In genomic region chr7:70337581-70338264, GRCm38 (mm10) we compare ENCODE assay signal across 8 mouse cellular contexts. TPM values are rescaled to one million over a fixed set of nuclear protein-coding genes. Genes with fewer than 3 reads are reported as not detected.
A peak's percentile ranks its signal among the peaks of the same experiment; 100 is the strongest.
DNase-seq lines count a peak whose midpoint lies in the region; ATAC-seq and TF ChIP-seq lines count a peak whose summit lies in the region.

No protein-coding gene starts in this region.

- DNase-seq in hindbrain, embryonic 14.5 days (ENCODE audit: low spot score): peak; percentile 42
- peak; percentile 77 for DNase-seq in stomach, postnatal 0 days (ENCODE audit: low spot score)
- no peak for DNase-seq in cerebellum, adult 11-12 months
- no peak for DNase-seq in gastrocnemius, adult 8-10 months (ENCODE audit: low spot score in 2 of 2)
- no peak for DNase-seq in thymus, postnatal 10 days (ENCODE audit: low spot score in 2 of 2)

- WGBS in hindbrain, embryonic 14.5 days: 3% methylated on average over 35 of the region's 37 CpGs
- WGBS in liver, embryonic 16.5 days (ENCODE audit: insufficient replicate concordance): 6% methylated on average over 37 of the region's 37 CpGs
- 13% methylated on average over 37 of the region's 37 CpGs for whole genome bisulfite sequencing in stomach, postnatal 0 days

- peak; percentile 75; the same call in 1 of the 2 replicates for ATAC-seq in hindbrain, embryonic 14.5 days (ENCODE audit: low FRiP score)
- no peak for ATAC-seq in liver, embryonic 16.5 days (ENCODE audit: low read depth)
- peak; percentile 61 for ATAC-seq in stomach, postnatal 0 days (ENCODE audit: low FRiP score, low TSS enrichment)

- no peak overlapping the region for H3K27ac ChIP-seq in brown adipose tissue, adult 24 weeks (replicated peaks; ENCODE audit: low read depth, low read length)
- H3K27ac ChIP-seq in hindbrain, embryonic 14.5 days: peak overlapping the region; percentile 49; the same call in 1 of the 2 replicates
- H3K27ac ChIP-seq in liver, embryonic 16.5 days (ENCODE audit: low read length): no peak overlapping the region
- peak overlapping the region; percentile 67 for H3K27ac ChIP-seq in stomach, postnatal 0 days (replicated peaks)

- no peak for TF ChIP-seq CTCF in E14TG2a.4 (conservative IDR thresholded peaks at IDR 0.05; ENCODE audit: low read length)
- TF ChIP-seq CTCF in stomach, postnatal 0 days (IDR thresholded peaks at IDR 0.05; ENCODE audit: low read depth): peak; percentile 67

- peaks cover 91% of the 10 kb centered on the region for H3K27me3 ChIP-seq in E14TG2a.4 (ENCODE audit: insufficient read depth, low read length)
- H3K27me3 ChIP-seq in hindbrain, embryonic 14.5 days (ENCODE audit: control insufficient read depth, insufficient read depth, low read length): peaks cover 94% of the 10 kb centered on the region
- peaks cover 54% of the 10 kb centered on the region for H3K27me3 ChIP-seq in liver, embryonic 16.5 days (ENCODE audit: control insufficient read depth, insufficient read depth, low read depth, low read length)
- H3K27me3 ChIP-seq in stomach, postnatal 0 days (ENCODE audit: control insufficient read depth, insufficient read depth, low read length): no peaks in the 10 kb centered on the region; the same call in none of the 2 replicates

- no peaks in the 10 kb centered on the region for H3K9me3 ChIP-seq in E14TG2a.4 (ENCODE audit: low read length)
- H3K9me3 ChIP-seq in hindbrain, embryonic 14.5 days (ENCODE audit: control insufficient read depth, low read length): no peaks in the 10 kb centered on the region
- H3K9me3 ChIP-seq in liver, embryonic 16.5 days (replicated peaks; ENCODE audit: control insufficient read depth, low read length): no peaks in the 10 kb centered on the region
- H3K9me3 ChIP-seq in stomach, postnatal 0 days (ENCODE audit: control insufficient read depth, low read length): no peaks in the 10 kb centered on the region

- no peaks in the 10 kb centered on the region for H3K36me3 ChIP-seq in E14TG2a.4 (ENCODE audit: insufficient read depth, low read length)
- no peaks in the 10 kb centered on the region for H3K36me3 ChIP-seq in hindbrain, embryonic 14.5 days (replicated peaks; ENCODE audit: control insufficient read depth, insufficient read depth)
- H3K36me3 ChIP-seq in liver, embryonic 16.5 days (ENCODE audit: control insufficient read depth, insufficient read depth): no peaks in the 10 kb centered on the region
- no peaks in the 10 kb centered on the region for H3K36me3 ChIP-seq in stomach, postnatal 0 days (ENCODE audit: control insufficient read depth, insufficient read depth, low read length)

- H3K4me2 ChIP-seq in hindbrain, embryonic 14.5 days (replicated peaks): peak overlapping the region; percentile 33
- peak overlapping the region; percentile 48 for H3K4me2 ChIP-seq in liver, embryonic 16.5 days (ENCODE audit: low read depth, low read length)
- peak overlapping the region; percentile 44 for H3K4me2 ChIP-seq in stomach, postnatal 0 days (replicated peaks; ENCODE audit: low read depth)

- peak overlapping the region; percentile 50 for H3K9ac ChIP-seq in hindbrain, embryonic 14.5 days
- H3K9ac ChIP-seq in liver, embryonic 16.5 days (ENCODE audit: low read depth, low read length): no peak overlapping the region
- H3K9ac ChIP-seq in stomach, postnatal 0 days (ENCODE audit: low read length): peak overlapping the region; percentile 35

- peak overlapping the region; percentile 58 for H3K4me3 ChIP-seq in E14TG2a.4 (replicated peaks; ENCODE audit: low read length)
- H3K4me3 ChIP-seq in brown adipose tissue, adult 24 weeks (ENCODE audit: insufficient read depth, low read depth, low read length): peak overlapping the region; percentile 25; the same call in 1 of the 2 replicates
- H3K4me3 ChIP-seq in hindbrain, embryonic 14.5 days (replicated peaks; ENCODE audit: low read length): peak overlapping the region; percentile 20
- H3K4me3 ChIP-seq in liver, embryonic 16.5 days (ENCODE audit: low read depth, low read length): peak overlapping the region; percentile 22; the same call in 1 of the 2 replicates
- H3K4me3 ChIP-seq in stomach, postnatal 0 days (ENCODE audit: low read depth, low read length): peak overlapping the region; percentile 34

- TF ChIP-seq EP300 in stomach, postnatal 0 days (optimal IDR thresholded peaks at IDR 0.05): no peak

- H3K4me1 ChIP-seq in E14TG2a.4 (replicated peaks; ENCODE audit: low read depth, low read length): peaks cover 22% of the 10 kb centered on the region
- H3K4me1 ChIP-seq in brown adipose tissue, adult 24 weeks (ENCODE audit: control insufficient read depth, insufficient read depth, insufficient read length, low read length): no peaks in the 10 kb centered on the region
- H3K4me1 ChIP-seq in hindbrain, embryonic 14.5 days (replicated peaks; ENCODE audit: control insufficient read depth, insufficient read depth, low read length): peaks cover 1% of the 10 kb centered on the region
- no peaks in the 10 kb centered on the region for H3K4me1 ChIP-seq in liver, embryonic 16.5 days (ENCODE audit: control insufficient read depth, low read depth, low read length)
- 0 out of 2 replicates have a peak, but pooled peaks cover 2% of the 10 kb centered on the region for H3K4me1 ChIP-seq in stomach, postnatal 0 days (replicated peaks; ENCODE audit: control insufficient read depth, insufficient read depth)

RNA-seq across cellular contexts. Expression of gene Nr2f2, which starts 28.8 kb away (rescaled TPM):
- polyA plus RNA-seq in brown adipose tissue, adult 24 weeks (2012; ENCODE audit: insufficient read depth, insufficient read length, missing spikeins): 10.5 and 14.5 TPM in 2 replicates
- 105 and 127 TPM in 2 replicates for polyA plus RNA-seq in hindbrain, embryonic 14.5 days (2014; fragmentation: Nextera tagmentation; extraction: Ambion mirVana)
- 6.2 and 6.7 TPM in 2 replicates for polyA plus RNA-seq in liver, embryonic 16.5 days (2015; fragmentation: Nextera tagmentation; extraction: Ambion mirVana)
- polyA plus RNA-seq in stomach, postnatal 0 days (2015; fragmentation: Nextera tagmentation; extraction: Ambion mirVana): 52.8 and 53.9 TPM in 2 replicates
- 10 to 100 TPM; 18.0 to 21.0 (median 20.2) TPM for total RNA-seq in gastrocnemius, adult 8-10 months (2022)

Comparison
In these comparisons a context has a peak if more than half of its experiments do, and no peak if none do; other contexts are left out.
1. H3K27ac ChIP-seq: peak in hindbrain, embryonic 14.5 days (single experiment) and stomach, postnatal 0 days (single experiment); none in brown adipose tissue, adult 24 weeks (single experiment) and liver, embryonic 16.5 days (single experiment).
2. DNase-seq: peak in hindbrain, embryonic 14.5 days (single experiment) and stomach, postnatal 0 days (single experiment); none in cerebellum, adult 11-12 months (single experiment), gastrocnemius, adult 8-10 months (0 of 2) and thymus, postnatal 10 days (0 of 2).
3. Peak in every context shown above with its lines, with median percentiles within 50 percentile points of each other: H3K4me3 ChIP-seq and H3K4me2 ChIP-seq.